In the genomic region with DNA sequence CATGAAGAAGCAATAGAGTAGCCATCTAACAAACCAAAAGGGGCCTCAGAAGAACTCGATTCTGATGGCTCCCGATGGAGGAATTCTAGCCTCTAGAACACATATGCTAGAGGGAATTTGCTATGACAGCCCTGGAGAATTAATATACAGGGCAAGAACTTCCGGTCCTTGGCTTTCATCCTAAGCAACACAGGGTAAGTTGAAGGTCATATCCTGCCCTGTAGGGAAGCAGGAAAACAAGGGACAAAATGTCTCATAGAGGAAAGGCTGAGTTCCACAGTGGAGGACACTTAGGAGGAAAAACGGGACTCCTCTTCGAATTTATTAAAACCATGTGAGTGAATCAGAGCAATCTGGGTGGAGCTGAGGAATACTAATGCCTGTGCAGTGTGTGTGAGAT, we compare ENCODE assay signal across 8 mouse cellular contexts. TPM values are rescaled to one million over a fixed set of nuclear protein-coding genes. Genes with fewer than 3 reads are reported as not detected.
DNase-seq lines count a peak whose midpoint lies in the region; ATAC-seq and TF ChIP-seq lines count a peak whose summit lies in the region.

No protein-coding gene starts in this region.

- H3K4me2 ChIP-seq in hindbrain, embryonic 14.5 days (replicated peaks) = peak overlapping the region; percentile 73
- H3K4me2 ChIP-seq in liver, postnatal 0 days (ENCODE audit: low read depth, low read length) = peak overlapping the region; percentile 69

- TF ChIP-seq EP300 in liver, postnatal 0 days (IDR thresholded peaks at IDR 0.05; ENCODE audit: low read depth) = 0 out of 2 replicates have a peak, but pooled peaks have one; percentile 15

- H3K9ac ChIP-seq in hindbrain, embryonic 14.5 days = peak overlapping the region; percentile 52; the same call in 1 of the 2 replicates
- H3K9ac ChIP-seq in liver, postnatal 0 days (replicated peaks) = no peak overlapping the region

- peak; percentile 48 for DNase-seq in cerebellum, adult 9-10 months
- DNase-seq in embryo, embryonic 9.5 days (ENCODE audit: extremely low spot score) = peak; percentile 1
- no peak for DNase-seq in hindbrain, embryonic 14.5 days (ENCODE audit: low spot score)
- no peak for DNase-seq in liver, postnatal 0 days
- DNase-seq in left cerebral cortex, adult 9 months (ENCODE audit: low spot score in 2 of 2) = no peak
- no peak for DNase-seq in thymus, adult 18-20 months
- DNase-seq in right cerebral cortex, postnatal 36 days (ENCODE audit: low spot score in 2 of 2) = no peak

- no peak for ATAC-seq in cerebellum, adult (ENCODE audit: insufficient number of reproducible peaks, low FRiP score, low TSS enrichment)
- ATAC-seq in hindbrain, embryonic 14.5 days (ENCODE audit: low FRiP score) = no peak
- ATAC-seq in liver, postnatal 0 days = no peak

- H3K27me3 ChIP-seq in hindbrain, embryonic 14.5 days (ENCODE audit: control insufficient read depth, insufficient read depth, low read length) = no peaks in the 10 kb centered on the region
- no peaks in the 10 kb centered on the region for H3K27me3 ChIP-seq in liver, postnatal 0 days (ENCODE audit: insufficient read depth, low read length)

- H3K4me3 ChIP-seq in hindbrain, embryonic 14.5 days (replicated peaks; ENCODE audit: low read length) = no peak overlapping the region
- H3K4me3 ChIP-seq in liver, postnatal 0 days (ENCODE audit: low read depth, low read length) = no peak overlapping the region

- H3K27ac ChIP-seq in hindbrain, embryonic 14.5 days = peak overlapping the region; percentile 26; the same call in 1 of the 2 replicates
- peak overlapping the region; percentile 66 for H3K27ac ChIP-seq in liver, postnatal 0 days (ENCODE audit: low read depth)

- no peaks in the 10 kb centered on the region; the same call in 1 of the 2 replicates for H3K36me3 ChIP-seq in hindbrain, embryonic 14.5 days (replicated peaks; ENCODE audit: control insufficient read depth, insufficient read depth)
- H3K36me3 ChIP-seq in liver, postnatal 0 days (replicated peaks; ENCODE audit: insufficient read depth, low read length) = no peaks in the 10 kb centered on the region

- WGBS in hindbrain, embryonic 14.5 days = 63% methylated on average over 5 of the region's 5 CpGs
- 62% methylated on average over 5 of the region's 5 CpGs for WGBS in liver, postnatal 0 days (ENCODE audit: insufficient replicate concordance)

- H3K4me1 ChIP-seq in hindbrain, embryonic 14.5 days (replicated peaks; ENCODE audit: control insufficient read depth, insufficient read depth, low read length) = peaks cover 26% of the 10 kb centered on the region
- peaks cover 28% of the 10 kb centered on the region for H3K4me1 ChIP-seq in liver, postnatal 0 days (ENCODE audit: insufficient read depth)

- TF ChIP-seq CTCF in liver, postnatal 0 days (IDR thresholded peaks at IDR 0.05; ENCODE audit: low read depth) = no peak

- no peaks in the 10 kb centered on the region for H3K9me3 ChIP-seq in hindbrain, embryonic 14.5 days (ENCODE audit: control insufficient read depth, low read length)
- H3K9me3 ChIP-seq in liver, postnatal 0 days (ENCODE audit: low read length) = no peaks in the 10 kb centered on the region

RNA-seq across cellular contexts. Expression of a gene that starts 1.3 kb away (rescaled TPM):
- polyA plus RNA-seq in hindbrain, embryonic 14.5 days (2014; fragmentation: Nextera tagmentation; extraction: Ambion mirVana) = 13.0 and 13.3 TPM in 2 replicates
- 3.7 and 4.4 TPM in 2 replicates for polyA plus RNA-seq in liver, postnatal 0 days (2015; fragmentation: Nextera tagmentation; extraction: Ambion mirVana)

RNA-seq across cellular contexts. Expression of a gene that starts 51.0 kb away (rescaled TPM):
- 2.6 and 2.9 TPM in 2 replicates for polyA plus RNA-seq in hindbrain, embryonic 14.5 days (2014; fragmentation: Nextera tagmentation; extraction: Ambion mirVana)
- polyA plus RNA-seq in liver, postnatal 0 days (2015; fragmentation: Nextera tagmentation; extraction: Ambion mirVana) = 1.9 and 2.2 TPM in 2 replicates

Comparison
In these comparisons a context has a peak if more than half of its experiments do, and no peak if none do; other contexts are left out.
1. DNase-seq: peak in cerebellum, adult 9-10 months (single experiment) and embryo, embryonic 9.5 days (single experiment); none in hindbrain, embryonic 14.5 days (single experiment), liver, postnatal 0 days (single experiment), left cerebral cortex, adult 9 months (0 of 2), thymus, adult 18-20 months (0 of 2) and right cerebral cortex, postnatal 36 days (0 of 2).